Mouse (Mus musculus) brain, adult 10 weeks (tissue): ENCODE data around the gene Gm17079. TPM values are rescaled to one million over a fixed set of nuclear protein-coding genes. Genes with fewer than 3 reads are reported as not detected.

Experiments used
- polyA plus RNA-seq: library from polyadenylated mRNA; stranded (reverse); fragments of 350-450 nt; fragmentation: Illumina TruSeq; extraction: RNeasy Lipid Tissue Mini Kit (QIAGEN cat#74804); gene quantifications from one replicate; pipeline ENCODE4 v1.2.3, GENCODE M21; 2015; ENCODE audit warnings: low read depth, low replicate concordance

The Gm17079 gene
- polyA plus RNA-seq, result not detected

GRCm38 (mm10) chr14:51695368-51695767, at the start of gene Gm17079:
Gm17079 (minus strand) TSS chr14:51695468.

DNA sequence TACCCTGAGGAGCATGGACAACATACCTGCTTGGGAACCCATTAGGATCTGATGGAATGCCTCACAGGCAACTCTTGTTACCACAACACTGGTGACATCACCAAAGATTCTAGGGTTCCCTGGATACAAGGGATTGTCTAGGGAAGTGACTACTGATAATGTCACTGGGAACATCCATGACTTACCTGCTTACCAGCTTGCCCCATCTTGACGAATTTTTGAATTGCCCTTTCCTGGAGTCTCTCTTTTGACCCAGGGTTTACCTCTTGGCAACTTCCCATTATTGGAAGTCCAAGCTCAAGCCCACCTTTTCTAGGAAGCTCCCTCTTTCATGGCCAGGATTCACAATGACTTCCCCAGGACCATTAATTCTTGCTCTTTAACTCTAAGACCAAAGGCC, 21.8 kb upstream of the Gm17079 start, which contains the start of gene Gm5800:
Gene Gm5800 (minus strand): TSS at position 101 of the 400 bp plus-strand sequence.

Other genes starting within 250 kb of the Gm17079 start
- gene Vmn2r89, start 243.6 kb downstream of the Gm17079 start, polyA plus RNA-seq, result not detected
- gene Gm5622, start 142.7 kb downstream of the Gm17079 start, polyA plus RNA-seq, result not detected
- gene Gm17175, start 121.4 kb downstream of the Gm17079 start, polyA plus RNA-seq, result not detected
- gene Gm17174, start 103.3 kb downstream of the Gm17079 start, polyA plus RNA-seq, result not detected
- gene Gm17078, start 84.2 kb downstream of the Gm17079 start, polyA plus RNA-seq, result not detected
- not detected for gene Gm4181, start 59.8 kb downstream of the Gm17079 start, polyA plus RNA-seq
- not detected for gene Gm5800, start 21.7 kb upstream of the Gm17079 start, polyA plus RNA-seq
- not detected for gene Ang4, start 78.1 kb upstream of the Gm17079 start, polyA plus RNA-seq
- not detected for gene AY358078, start 104.6 kb upstream of the Gm17079 start, polyA plus RNA-seq
- not detected for gene Ear6, start 158.2 kb upstream of the Gm17079 start, polyA plus RNA-seq
- 24.8 TPM for gene Mettl17, start 189.4 kb upstream of the Gm17079 start, polyA plus RNA-seq
- 8.1 TPM for gene Slc39a2, start 197.4 kb upstream of the Gm17079 start, polyA plus RNA-seq
- 1,154 TPM for gene Ndrg2, start 218.7 kb upstream of the Gm17079 start, polyA plus RNA-seq
- not detected for gene Tppp2, start 223.0 kb upstream of the Gm17079 start, polyA plus RNA-seq
- not detected for gene Rnase13, start 227.3 kb upstream of the Gm17079 start, polyA plus RNA-seq